Mouse (Mus musculus): ENCODE data around the gene Hoxd4.

DNA sequence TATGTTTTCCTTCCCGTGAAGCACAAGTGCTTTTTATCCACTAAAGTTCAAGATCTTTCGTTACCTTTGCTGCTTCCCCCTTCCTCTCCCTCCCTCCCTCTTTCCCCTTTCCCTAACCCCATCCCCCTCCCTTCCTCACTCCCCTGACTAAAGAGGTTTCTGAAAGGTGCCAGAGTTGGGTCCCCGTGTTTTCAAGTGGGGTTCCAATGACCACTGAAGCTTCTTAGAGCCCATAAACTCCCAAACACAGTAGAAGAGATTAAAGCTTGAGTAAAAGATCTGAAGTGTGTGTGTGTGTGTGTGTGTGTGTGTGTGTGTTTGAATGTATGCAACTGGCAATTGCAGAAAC is 42.5 kb upstream of the Hoxd4 start:
- TF ChIP-seq E2F4 (IDR thresholded peaks at IDR 0.05; ENCODE audit: insufficient read depth): no peak
- TF ChIP-seq MYOG (IDR thresholded peaks at IDR 0.05; ENCODE audit: control insufficient read depth in 1 of 3, insufficient read depth in 1 of 3, insufficient read length in 2 of 3, low read depth in 2 of 3): no peak
- TF ChIP-seq POLR2AphosphoS2 (IDR thresholded peaks at IDR 0.05; ENCODE audit: insufficient read length, low read depth): no peak
- no peak for TF ChIP-seq MAX (IDR thresholded peaks at IDR 0.05; ENCODE audit: low read depth)
- no peak for TF ChIP-seq POLR2A (IDR thresholded peaks at IDR 0.05; ENCODE audit: insufficient read length, low read depth)

Data from myocyte (in vitro differentiated cells).